Mouse (Mus musculus) ES-E14 (cell line): ENCODE data around the gene Plekhg5.

ENCODE experiments used
- HCFC1 ChIP-seq: IDR thresholded peaks from 2 replicates; pipeline ENCODE4 v1.6.1; 2012; ENCODE audit warnings: low read length, inconsistent platforms, borderline replicate concordance; ENCODE audit not compliant: insufficient read depth
- MAFK ChIP-seq: IDR thresholded peaks from 2 replicates; pipeline ENCODE4 v1.6.1; 2014; ENCODE audit warnings: mild to moderate bottlenecking, low read depth, low read length, inconsistent platforms; ENCODE audit not compliant: insufficient read depth

GRCm38 (mm10) chr4:152079261-152079660, 7.0 kb downstream of the Plekhg5 start:
- TF ChIP-seq HCFC1 (no peak), MAFK (no peak)
